Mouse (Mus musculus) cerebellum, adult 11-12 months (tissue): ENCODE results near the gene Ren1.
"Not testable (repeated sequence)": the region's sequence is repeated elsewhere in the genome, so short reads cannot be mapped to it uniquely, and the experiment has no call there.

Experiments
- DNase-seq: peaks from one replicate; pipeline ENCODE4 v3.0.0; 2022

Ren1 gene

DNA sequence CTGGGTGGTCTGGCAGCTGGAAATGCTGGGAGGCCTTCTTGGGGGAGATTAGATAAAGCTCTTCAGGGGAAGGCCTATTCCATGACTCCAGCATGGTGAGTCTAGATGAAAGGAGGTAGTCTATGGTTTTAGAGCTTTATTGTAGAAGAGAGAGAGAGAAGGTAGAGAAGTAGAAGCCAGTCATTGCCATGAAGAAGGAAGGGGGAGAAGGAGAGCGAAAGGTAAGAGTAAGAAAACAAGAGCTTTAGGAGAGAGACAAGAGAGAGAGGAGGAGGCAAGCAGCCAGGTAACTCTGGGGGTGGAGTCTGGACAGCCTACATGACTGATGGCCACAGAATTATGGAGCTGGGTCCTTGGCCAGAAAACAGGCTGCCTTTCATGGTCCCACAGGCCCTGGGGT is at the start of gene Ren1:
TSS of gene Ren1 (plus strand) at position 301 of the 400 bp plus-strand sequence.
- DNase-seq: no peak

DNA sequence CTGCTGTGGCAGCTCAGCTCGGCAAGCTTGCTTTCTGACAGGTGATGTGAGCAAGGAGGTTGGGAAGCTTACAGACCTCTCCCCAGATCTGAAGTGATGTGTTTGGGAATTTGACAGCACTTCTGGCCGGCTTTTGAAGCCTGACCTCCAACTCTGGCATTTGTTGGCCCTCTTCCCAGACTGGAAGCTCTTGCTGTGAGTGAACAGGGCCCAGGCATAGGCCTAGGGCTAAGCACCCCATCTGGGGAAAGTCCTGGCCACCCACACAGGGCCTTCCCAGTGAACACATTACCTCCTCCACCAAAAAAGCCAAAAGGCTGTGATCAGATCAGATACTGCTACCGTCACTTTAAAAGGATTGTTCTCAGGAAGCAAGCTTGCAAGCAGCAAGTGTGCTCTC is 47.8 kb upstream of the Ren1 start:
- DNase-seq: peak; percentile 32

DNA sequence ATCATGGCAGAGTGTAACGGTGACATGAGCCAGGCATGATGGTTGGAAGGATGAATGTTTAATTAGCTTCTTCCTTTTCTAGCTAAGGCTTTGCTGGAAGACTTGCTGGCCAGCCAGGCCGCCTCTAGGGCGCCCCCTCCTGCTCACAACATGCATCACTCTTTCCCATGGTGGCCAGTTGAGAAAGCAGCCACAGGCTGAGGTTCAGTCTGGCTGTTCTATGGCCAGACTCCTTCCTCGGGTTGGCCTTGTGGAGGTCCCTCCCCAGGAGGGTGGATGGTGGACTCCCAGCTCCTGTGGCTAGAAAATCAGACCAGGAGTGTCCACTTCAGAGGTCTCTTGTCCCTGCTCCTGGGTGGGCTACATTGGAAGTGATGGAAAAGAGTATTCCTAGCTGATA is 43.5 kb upstream of the Ren1 start:
- DNase-seq: peak; percentile 71

DNA sequence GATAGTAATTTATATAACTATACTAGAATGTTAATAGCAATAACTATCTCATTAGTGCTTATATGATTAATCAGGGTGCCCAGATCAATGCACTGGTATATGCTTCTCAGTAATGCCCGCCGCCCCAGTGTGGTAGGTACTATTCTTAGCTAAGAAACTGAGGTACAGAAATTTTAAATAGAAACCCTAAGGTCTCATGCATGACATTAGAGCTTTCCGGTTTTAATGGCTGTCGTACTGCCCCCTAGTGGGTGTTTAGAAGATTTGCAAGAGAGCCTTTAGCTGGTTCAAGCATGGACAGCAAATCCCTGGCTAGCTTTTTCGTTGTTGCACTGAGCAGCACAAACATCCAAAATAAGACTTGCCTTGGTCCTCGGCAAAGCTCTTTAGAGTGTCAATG is 43.0 kb upstream of the Ren1 start:
- peak; percentile 25 for DNase-seq

DNA sequence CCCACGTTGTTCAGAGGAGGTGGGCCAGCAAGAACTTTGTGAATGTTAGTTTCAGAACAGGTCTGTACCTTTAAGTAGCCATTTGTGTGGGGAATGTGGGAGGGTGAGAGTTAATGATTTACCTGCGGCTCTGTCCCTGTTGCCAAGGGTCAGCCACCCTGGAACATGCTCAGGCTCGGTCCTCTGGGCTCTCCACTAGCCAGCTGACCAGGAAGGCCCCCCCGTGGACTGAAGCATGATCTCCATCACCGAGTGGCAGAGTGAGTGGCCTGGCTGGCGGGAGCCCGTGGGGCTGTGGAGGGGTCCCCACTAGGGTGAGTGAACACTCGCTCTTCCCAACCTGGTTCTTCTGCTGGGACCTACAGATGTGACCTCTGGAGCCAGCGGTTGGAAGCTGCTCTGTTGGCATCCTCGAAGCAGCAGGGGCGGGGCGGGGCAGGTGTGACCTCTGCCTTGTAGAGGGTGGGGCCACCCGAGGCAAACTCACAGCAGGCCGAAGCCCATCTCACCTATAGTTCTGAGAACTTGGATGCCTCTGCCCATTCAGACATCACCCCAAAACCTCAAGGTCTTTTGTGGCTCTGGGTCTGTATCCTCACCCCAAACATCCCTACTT is 40.5 kb upstream of the Ren1 start, which contains the start of gene Golt1a:
TSS of gene Golt1a (plus strand) at position 149 of the 616 bp plus-strand sequence.
- no peak for DNase-seq

DNA sequence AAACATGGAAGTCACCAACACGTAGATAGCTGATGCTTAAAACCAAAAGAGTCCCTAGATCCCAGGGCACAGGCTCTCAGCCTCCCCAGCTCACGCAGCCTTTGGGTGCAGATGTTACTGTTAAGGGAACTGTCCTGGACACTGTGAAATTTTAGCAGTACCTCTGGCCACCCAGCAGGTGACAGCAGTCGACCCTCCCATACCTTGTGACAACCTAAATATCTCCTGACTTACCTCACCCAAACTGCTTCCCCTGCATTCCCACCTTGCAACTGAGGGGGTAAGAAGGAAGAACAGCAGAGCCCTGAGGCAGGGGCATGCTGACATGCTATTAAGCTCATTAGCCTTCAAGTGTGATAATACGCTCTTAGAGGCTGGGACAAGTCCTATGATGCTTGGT is 39.1 kb upstream of the Ren1 start:
- DNase-seq: no peak

DNA sequence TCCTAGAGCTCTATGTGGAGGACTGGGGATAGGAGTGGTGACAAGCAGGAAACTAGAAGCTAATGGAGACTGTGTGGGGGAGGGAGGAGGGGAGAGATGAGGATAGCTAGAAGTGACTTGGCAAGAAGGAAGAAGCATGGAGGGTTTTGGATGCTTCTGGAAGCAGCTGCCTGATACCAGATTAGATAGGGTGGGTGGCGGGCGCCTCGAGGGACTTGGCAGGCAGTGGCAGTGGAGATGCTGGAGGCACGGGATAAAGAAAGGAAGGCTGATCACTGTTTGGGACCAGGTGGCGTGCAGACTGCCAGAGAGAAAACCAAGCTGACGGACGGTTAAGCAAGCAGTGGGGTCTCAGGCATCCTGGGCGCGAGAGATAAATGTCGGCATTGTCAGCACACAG is 38.4 kb upstream of the Ren1 start:
- DNase-seq: no peak

DNA sequence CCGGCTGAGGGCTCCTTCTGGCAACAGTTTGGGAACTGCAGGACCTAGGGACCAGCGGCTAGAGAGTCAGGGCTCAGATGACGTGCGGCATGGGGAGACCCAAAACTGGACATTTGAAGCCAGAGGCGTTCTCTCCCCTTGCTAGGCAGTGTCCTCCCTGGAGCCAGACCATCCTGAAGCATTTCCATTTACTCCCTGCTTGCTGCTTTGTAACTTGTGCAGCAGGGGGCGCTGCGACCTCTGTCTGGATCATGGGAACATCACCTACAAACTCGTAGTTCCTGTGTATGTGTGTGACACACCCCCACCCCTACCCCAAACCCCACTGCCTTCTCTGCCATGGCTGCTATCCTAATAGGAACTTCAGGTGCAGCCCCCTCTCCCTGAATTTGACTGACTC is 35.9 kb upstream of the Ren1 start:
- DNase-seq: no peak

DNA sequence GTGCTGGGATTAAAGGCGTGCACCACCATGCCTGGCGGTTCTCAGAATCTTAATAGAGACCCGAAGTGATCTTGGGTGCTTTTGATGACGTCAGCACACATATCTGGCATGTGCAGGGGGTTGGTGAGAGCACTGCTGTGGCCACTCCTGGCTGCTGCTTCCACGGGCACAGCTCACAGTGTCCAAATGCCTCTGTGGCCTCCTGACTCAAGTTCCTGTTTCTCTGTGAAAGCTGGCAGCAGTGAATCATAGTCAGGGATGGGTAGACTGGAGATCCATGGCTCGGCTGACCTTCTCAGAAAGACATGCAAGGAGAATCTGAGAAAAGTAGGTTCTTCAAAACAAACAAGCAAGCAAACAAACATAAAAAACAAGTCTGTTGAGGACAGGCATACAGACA is 34.5 kb upstream of the Ren1 start:
- DNase-seq: no peak

DNA sequence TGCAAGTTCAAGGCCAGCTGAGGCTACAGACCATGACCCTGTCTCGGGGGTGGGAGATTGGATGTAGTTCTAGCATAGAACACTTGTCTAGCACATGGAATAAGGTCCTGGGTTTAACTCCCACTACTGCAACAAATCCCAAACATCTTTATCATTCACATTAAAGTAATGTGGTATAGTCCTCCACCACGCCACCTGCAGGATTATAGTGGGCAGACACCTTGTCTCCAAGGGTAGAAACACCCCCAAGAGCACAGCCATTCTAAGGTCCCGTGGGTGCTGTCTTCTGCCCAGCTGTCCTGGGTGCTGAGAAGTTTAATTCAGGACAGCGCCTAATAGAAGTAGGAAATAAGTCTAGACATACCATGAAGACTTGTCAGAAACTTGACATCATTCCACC is 33.7 kb upstream of the Ren1 start:
- no peak for DNase-seq

DNA sequence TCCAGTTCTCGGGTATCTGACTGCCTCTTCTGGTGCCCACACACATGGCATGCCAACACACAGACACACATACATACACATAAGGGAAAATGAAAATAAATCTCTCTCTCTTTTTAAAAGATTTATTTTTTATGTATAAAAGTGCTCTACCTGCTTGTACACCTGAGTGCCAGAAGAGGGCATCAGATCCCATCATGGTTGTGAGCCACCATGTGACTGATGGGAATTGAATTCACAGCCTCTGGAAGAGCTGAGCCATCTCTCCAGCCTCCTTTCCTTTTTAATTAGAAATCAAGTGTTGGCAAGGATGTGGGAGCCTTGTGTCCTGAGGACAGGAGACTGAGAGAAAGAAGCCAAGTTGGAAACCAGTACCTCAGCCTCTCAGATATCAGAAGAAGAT is 33.2 kb upstream of the Ren1 start:
- DNase-seq: no peak

DNA sequence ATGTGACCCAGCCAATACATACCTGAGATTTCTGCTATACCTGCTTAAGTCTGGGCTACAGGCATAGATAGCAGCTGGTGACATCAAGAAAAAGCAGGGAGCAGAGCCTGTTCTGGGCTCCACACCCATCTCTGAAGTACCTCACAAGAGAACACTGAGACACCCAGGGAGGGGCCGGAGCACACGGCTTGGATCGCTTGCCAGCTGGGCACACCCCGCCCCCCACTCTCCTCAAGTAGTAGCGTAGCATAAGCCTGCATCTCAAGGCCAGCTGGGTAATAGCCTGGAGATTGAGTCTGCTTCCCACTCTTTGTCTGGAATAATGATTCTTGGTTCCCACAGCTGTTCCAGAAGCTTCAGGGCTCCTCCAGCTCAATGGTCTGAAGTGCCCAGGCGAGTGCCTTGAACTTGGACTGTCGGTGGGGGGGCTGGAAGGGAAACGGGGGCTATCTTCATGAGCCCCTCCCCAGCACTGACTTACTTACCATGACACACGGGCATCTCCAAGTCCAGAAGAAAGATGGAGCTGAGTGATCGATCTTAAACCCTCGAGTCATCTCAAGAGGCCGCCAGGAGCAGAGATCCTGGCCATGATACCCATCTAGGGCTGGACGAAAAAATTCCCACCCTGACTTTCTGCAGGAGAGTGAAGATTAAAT is 28.9 kb upstream of the Ren1 start, which contains the start of gene Kiss1:
TSS of gene Kiss1 (plus strand) at position 609 of the 659 bp plus-strand sequence.
- no peak for DNase-seq

DNA sequence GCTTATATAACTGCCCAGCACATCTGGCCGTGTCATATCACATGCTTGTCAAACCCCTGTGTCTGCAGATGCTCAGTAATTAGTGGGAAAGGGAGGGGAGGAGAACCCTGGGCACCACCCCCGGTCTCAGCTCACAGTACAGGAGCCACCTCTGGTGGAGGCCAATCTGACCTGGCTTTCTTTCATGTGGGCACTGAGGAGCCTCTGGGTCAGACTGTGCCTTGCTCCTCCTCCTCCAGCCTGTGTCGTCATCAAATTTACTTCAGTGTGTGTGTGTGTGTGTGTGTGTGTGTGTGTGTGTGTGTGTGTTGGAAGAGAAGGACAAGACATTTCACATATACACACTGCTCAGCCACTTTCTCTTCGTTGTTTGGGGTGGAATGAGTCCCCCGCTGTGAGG is 27.0 kb upstream of the Ren1 start:
- DNase-seq: no peak

DNA sequence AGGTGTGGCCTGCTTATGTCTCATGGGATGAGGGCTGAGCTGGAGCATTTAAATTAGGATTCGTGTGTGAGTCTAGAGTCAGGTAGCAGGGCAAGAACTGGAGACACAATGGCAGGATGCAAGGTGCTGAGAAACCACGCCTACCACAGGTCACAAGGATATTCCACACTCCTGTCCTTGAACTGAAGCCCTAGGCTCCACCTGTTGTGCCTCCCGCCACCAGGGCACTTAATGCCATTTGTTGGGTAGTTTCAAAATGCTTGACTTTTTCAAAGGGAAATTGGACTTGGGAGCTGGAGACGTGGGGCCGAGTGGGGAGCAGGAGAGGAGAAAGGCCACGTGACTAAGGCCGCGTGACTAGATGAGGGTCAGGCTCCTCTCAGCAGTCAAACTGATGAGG is 24.4 kb upstream of the Ren1 start:
- DNase-seq: no peak

DNA sequence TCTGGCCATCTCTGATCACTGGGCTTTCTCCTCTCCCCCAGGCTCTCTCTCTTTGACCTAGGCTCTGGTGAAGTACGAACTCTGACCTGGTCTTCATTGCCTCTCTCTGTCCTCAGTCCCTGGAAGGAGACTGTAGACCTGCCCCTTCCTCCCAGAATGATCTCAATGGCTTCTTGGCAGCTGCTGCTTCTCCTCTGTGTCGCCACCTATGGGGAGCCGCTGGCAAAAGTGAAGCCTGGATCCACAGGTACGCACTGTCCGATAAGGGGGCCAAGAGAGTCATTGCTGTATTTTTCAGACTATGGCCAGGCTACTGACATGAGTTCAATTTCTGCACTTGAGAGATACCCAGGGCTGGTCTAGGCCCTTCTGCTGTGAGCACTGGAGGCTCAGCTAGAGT is 23.2 kb upstream of the Ren1 start:
- no peak for DNase-seq

DNA sequence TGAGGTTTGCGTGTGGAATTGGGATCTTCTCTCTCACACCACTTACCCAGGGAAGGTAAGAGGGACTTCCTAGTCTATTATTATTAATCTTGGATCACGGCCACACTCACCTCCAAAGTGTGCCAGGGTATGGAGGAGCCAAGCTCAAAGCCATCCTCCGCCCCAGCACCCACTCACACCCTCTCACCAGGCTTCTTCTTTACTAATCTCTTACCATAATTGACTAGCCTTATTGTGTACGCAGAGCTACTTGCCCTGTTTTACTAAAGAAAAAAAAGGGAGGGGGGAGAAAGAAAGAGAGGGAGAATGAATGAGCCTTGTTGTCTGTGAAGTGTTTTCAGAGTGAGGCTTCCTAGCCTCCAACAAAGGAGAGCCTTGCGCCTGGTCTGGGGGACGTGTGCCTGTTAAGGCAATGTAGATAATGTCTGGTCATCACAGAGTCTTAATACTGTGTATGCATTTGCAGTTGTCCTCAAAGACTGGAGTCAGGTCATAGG is 22.0 kb upstream of the Ren1 start:
- DNase-seq: no peak

DNA sequence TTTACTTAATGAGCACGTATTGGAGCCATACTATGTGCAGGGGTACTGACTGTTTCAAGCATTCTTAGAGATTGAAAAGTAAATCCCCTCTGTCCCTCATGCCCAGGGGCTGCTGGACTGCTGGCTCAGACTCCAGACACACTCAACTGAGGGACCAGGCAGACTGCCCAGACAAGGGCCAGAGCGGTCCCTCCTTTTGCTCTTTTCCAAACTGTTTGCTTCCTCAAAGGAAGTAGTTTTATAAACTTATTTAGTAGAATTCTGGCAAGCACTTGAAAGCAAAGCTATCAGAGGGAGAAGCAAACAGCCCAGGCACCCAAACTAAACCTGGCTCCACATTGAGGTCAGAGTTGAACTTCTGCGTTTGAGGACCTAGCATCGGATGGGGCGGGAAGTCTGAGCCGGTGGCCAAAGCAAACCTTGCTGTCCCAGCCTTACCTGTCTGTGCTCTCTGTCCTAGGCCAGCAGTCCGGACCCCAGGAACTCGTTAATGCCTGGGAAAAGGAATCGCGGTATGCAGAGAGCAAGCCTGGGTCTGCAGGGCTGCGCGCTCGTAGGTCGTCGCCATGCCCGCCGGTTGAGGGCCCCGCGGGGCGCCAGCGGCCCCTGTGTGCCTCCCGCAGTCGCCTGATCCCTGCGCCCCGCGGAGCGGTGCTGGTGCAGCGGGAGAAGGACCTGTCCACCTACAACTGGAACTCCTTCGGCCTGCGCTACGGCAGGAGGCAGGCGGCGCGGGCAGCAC is 21.2 kb upstream of the Ren1 start:
- no peak for DNase-seq

DNA sequence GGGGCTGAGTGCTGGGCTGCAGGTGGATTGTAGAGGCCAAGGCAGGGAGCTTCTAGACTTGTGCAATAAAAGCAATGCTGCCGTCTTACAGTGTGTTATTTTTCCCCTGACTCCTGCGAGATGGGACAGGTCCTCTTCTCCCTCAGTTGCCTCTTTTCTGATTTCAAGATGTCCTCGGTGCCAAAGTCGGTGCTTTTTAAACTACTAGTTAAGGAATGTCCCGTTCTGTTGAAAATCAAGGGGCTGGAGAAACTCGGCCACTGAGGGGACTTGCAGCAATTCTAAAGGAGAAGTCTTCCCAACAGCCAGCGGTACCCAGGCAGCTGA is 20.7 kb upstream of the Ren1 start:
- DNase-seq: no peak

DNA sequence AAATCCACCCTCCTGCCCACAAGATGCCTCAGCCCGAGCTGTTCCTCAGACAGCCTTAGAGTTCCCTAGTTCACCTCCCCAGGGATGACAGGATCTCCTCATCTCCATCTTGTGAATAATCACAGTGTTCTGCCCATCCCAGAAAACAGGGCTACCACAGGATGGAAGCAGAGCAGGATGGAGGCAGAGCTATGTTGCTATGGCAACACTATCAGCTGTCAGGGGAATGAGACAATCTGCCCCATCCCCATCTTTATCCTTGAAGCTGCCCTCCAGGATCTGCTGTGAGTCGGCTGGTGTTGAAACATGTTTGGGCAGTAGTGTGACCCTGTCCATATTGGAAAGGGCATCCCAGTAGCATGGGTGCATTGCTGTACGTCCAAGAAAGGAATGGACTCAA is 19.2 kb upstream of the Ren1 start:
- DNase-seq: no peak

DNA sequence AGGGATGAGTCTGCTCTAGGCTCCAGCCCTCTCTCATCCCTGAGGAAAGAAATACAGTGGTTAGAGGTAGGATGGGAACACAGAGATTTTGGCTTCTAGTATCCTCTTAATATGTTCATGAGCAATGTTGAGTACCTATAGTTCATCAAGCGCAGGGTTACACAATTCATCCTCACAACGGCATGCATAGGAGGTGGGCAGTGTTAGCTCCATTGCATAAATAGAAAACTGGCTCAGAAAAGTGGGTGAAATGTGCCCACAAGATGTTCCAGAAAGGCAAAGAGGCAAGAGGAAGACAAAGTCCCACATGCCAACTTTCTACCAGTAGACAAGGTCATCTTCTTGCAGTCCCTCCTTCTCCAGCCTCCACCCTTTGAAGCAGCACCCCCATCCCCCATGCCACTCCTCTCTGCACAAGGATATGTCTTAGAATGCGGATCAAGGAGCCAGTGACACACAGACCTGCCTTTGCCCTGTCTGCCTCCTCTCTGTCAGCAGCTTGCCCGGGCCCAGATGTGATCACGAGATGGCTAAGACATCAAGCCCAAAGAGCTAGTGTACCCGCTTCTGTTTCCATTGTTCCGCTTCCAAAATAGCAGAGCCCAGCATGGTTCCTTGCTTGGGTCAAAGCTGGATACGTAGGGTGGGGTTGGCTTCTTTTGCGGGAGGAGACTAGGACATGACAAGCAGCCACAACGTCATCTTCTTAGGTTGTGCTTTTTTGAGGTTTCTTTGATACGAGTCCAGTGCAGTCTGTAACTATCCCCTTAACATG is 17.5 kb upstream of the Ren1 start:
- DNase-seq: no peak

DNA sequence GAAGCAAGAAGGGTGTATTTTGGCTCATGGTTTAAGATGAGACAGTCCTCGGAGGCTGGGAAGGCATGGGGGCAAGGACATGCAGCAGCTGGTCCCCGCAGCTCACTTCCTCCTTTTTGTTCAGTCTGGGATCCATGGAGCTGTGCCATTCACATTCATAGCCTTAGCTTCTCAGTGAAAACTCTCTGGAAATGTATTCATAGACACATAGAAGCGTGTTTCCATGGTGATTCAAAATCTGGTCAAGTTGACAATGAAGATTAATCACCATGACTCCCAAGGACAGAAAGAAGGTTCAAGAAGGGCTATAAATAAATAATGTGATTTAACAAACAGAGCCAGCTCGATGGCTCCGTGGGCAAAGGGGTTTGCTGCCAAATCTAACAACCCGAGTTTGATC is 16.4 kb upstream of the Ren1 start:
- DNase-seq: no peak

DNA sequence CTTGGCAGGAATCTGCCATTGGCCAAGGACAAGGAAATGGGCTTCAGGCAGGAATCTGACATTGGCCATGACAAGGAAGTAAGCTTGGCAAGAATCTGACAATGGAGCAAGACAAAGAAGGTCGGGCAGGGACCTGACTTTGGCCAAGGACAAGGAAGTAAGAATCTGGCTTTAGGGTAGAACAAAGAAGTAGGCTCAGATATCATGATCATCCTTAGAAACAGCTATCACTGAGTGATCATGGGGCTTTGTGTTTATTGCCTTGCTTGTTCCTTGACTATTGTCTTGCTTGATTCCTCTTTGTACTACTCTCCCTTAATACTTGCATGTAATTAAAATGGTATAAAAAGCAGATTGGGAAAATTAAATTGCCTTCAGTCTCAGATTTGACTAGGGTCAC is 9.9 kb upstream of the Ren1 start:
- not testable (repeated sequence) for DNase-seq

DNA sequence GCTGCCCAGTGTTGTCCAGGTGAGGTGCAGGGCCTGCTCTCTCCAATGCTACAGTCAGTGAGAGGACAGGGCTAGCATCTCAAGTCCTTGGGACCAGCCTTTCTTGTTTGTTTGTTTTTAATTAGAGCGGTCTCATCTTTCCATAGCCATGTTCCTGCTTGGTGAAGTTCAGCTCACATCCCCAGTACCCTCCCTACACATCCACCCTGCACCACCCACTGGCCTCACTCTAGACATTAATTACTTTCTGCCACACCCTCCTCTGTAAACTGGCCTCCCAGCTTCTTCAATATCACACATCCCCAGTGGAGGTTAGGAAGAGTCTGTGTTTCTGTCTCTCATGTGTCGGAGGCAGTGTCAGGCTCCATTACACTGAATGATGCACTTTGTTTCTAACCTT is 6.0 kb upstream of the Ren1 start:
- DNase-seq: no peak
